Mouse (Mus musculus) urinary bladder, postnatal 10 days (tissue): Measurements from ENCODE around the gene Dnajb11.

Source experiments
- DNase-seq: peaks from one replicate; pipeline ENCODE4 v3.0.0; 2022; ENCODE audit warnings: low spot score

The Dnajb11 gene

GRCm38 (mm10) chr16:22857431-22858113 lies at the start of gene Dnajb11, which contains the start of gene Tbccd1:
TSS of gene Dnajb11 (plus strand) at chr16:22857845.
TSS of gene Tbccd1 (minus strand) at chr16:22857669.
- peak; percentile 96 for DNase-seq

GRCm38 (mm10) chr16:22811477-22811876 lies 46.2 kb upstream of the Dnajb11 start, which contains the start of gene Crygs:
TSS of gene Crygs (minus strand) at chr16:22811577.
- DNase-seq, result no peak

- DNase-seq, result no peak
Observed at GRCm38 (mm10) chr16:22820731-22821130, 36.9 kb upstream of the Dnajb11 start.

- no peak for DNase-seq
Observed at GRCm38 (mm10) chr16:22832932-22833525, 24.6 kb upstream of the Dnajb11 start.

GRCm38 (mm10) chr16:22839146-22839857 lies 18.3 kb upstream of the Dnajb11 start:
- DNase-seq, result no peak

- DNase-seq, result no peak
Observed at GRCm38 (mm10) chr16:22842871-22843270, 14.8 kb upstream of the Dnajb11 start.

GRCm38 (mm10) chr16:22844061-22844801 lies 13.4 kb upstream of the Dnajb11 start:
- DNase-seq, result peak; percentile 17

- DNase-seq, result no peak
Observed at GRCm38 (mm10) chr16:22844834-22845233, 12.8 kb upstream of the Dnajb11 start.

GRCm38 (mm10) chr16:22845481-22845880 lies 12.2 kb upstream of the Dnajb11 start:
- no peak for DNase-seq

GRCm38 (mm10) chr16:22847686-22848085 lies 10.0 kb upstream of the Dnajb11 start:
- DNase-seq, result no peak

- no peak for DNase-seq
Observed at GRCm38 (mm10) chr16:22848331-22848730, 9.3 kb upstream of the Dnajb11 start.

- DNase-seq, result no peak
Observed at GRCm38 (mm10) chr16:22852709-22853108, 4.9 kb upstream of the Dnajb11 start.

GRCm38 (mm10) chr16:22856773-22857172 lies 872 bp upstream of the Dnajb11 start:
- no peak for DNase-seq

GRCm38 (mm10) chr16:22872397-22872796 lies 14.8 kb downstream of the Dnajb11 start:
- no peak for DNase-seq

- DNase-seq, result no peak
Observed at GRCm38 (mm10) chr16:22873369-22873768, 15.7 kb downstream of the Dnajb11 start.

GRCm38 (mm10) chr16:22876218-22877043 lies 18.8 kb downstream of the Dnajb11 start:
- no peak for DNase-seq

- DNase-seq, result no peak
Observed at GRCm38 (mm10) chr16:22877660-22878390, 20.2 kb downstream of the Dnajb11 start.

- DNase-seq, result no peak
Observed at GRCm38 (mm10) chr16:22878716-22879115, 21.1 kb downstream of the Dnajb11 start.

- no peak for DNase-seq
Observed at GRCm38 (mm10) chr16:22879945-22880595, 22.4 kb downstream of the Dnajb11 start.

- no peak for DNase-seq
Observed at GRCm38 (mm10) chr16:22880900-22881299, 23.3 kb downstream of the Dnajb11 start.
